Mouse (Mus musculus) intestine, embryonic 15.5 days (tissue): ENCODE data around the gene Phf3. TPM values are rescaled to one million over a fixed set of nuclear protein-coding genes. Genes with fewer than 3 reads are reported as not detected.

ENCODE experiments used
- ATAC-seq: fragments of 200-750 bp; cut with Nextera tagmentation; 2 replicates; pipeline ENCODE4 v1.8.0; 2017; ENCODE audit warnings: moderate TSS enrichment, moderate library complexity
- H3K27ac ChIP-seq: fragments of 300-500 bp; sonication (generic); 2 replicates; pipeline ENCODE4 v1.5.1; 2015; ENCODE audit warnings: mild to moderate bottlenecking, inconsistent platforms
- H3K27me3 ChIP-seq: fragments of 300-500 bp; sonication (generic); replicated peaks from 2 replicates; pipeline ENCODE4 v1.6.1; 2015; ENCODE audit warnings: inconsistent platforms
- H3K36me3 ChIP-seq: fragments of 300-500 bp; sonication (generic); 2 replicates; pipeline ENCODE4 v1.6.1; 2015; ENCODE audit warnings: inconsistent platforms
- H3K4me1 ChIP-seq: fragments of 300-500 bp; sonication (generic); replicated peaks from 2 replicates; pipeline ENCODE4 v1.6.1; 2015; ENCODE audit warnings: inconsistent platforms
- H3K4me2 ChIP-seq: fragments of 300-500 bp; sonication (generic); replicated peaks from 2 replicates; pipeline ENCODE4 v1.6.1; 2015; ENCODE audit warnings: mild to moderate bottlenecking, inconsistent platforms
- H3K4me3 ChIP-seq: fragments of 300-500 bp; sonication (generic); replicated peaks from 2 replicates; pipeline ENCODE4 v1.5.1; 2015; ENCODE audit warnings: inconsistent platforms
- H3K9ac ChIP-seq: fragments of 300-500 bp; sonication (generic); 2 replicates; pipeline ENCODE4 v1.6.1; 2015; ENCODE audit warnings: inconsistent platforms
- H3K9me3 ChIP-seq: fragments of 300-500 bp; sonication (generic); 2 replicates; pipeline ENCODE4 v1.6.1; 2016; ENCODE audit warnings: inconsistent platforms
- WGBS: fragments of 180-500 bp; shearing (Covaris S2); methylation state at CpG from one replicate; pipeline ENCODE4 v1.1.7; 2015; 5-methylcytosine and 5-hydroxymethylcytosine counted together
- polyA plus RNA-seq: library from polyadenylated mRNA; unstranded; fragments of >200 nt; fragmentation: Nextera tagmentation; extraction: Ambion mirVana; gene quantifications from 2 replicates; pipeline ENCODE4 v1.2.1, GENCODE M21; 2015

Phf3 gene
- polyA plus RNA-seq, 1 experiment from 2014 or later, result 33.6 TPM

- Histone ChIP-seq H3K4me1 (no peaks in the 10 kb centered on the region), H3K9ac (no peak overlapping the region), H3K4me2 (no peak overlapping the region), H3K36me3 (peaks cover 40% of the 10 kb centered on the region), H3K4me3 (no peak overlapping the region), H3K9me3 (no peaks in the 10 kb centered on the region), H3K27me3 (no peaks in the 10 kb centered on the region), H3K27ac (no peak overlapping the region)
- no peak for ATAC-seq
- 50% methylated on average over 10 of the region's 10 CpGs for WGBS
These were observed 65.5 kb downstream of the Phf3 start for GRCm38 (mm10) chr1:30808101-30808699.

- Histone ChIP-seq H3K4me3 (no peak overlapping the region), H3K9ac (no peak overlapping the region), H3K27me3 (no peaks in the 10 kb centered on the region), H3K4me2 (no peak overlapping the region), H3K36me3 (peaks cover 28% of the 10 kb centered on the region), H3K4me1 (no peaks in the 10 kb centered on the region), H3K27ac (no peak overlapping the region), H3K9me3 (no peaks in the 10 kb centered on the region)
- WGBS, result 59% methylated on average over 11 of the region's 11 CpGs
- peak; percentile 34; the same call in 1 of the 2 replicates for ATAC-seq
These were observed 67.9 kb downstream of the Phf3 start for GRCm38 (mm10) chr1:30805688-30806285.

DNA sequence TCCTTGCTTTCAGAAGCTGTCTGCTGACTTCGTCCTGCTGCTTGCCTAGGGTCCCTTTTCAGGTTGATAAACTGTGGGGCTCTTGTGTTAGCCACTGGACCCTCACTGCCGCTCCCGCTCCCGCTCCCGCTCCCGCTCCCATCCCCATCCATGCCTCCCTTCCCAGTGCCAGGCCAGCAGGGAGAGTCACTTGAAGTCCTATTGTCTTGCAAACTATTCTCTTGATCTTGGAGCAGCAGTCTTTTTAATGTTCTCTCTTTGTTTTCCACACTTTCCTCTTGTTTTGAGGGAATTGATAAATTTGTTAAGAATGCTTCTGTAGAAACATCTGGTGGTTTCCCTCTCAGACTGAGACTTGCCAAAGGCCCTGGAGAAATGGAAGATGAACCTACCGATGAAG, 68.8 kb downstream of the Phf3 start:
- Histone ChIP-seq H3K4me1 (no peaks in the 10 kb centered on the region), H3K4me2 (no peak overlapping the region), H3K9me3 (no peaks in the 10 kb centered on the region), H3K4me3 (no peak overlapping the region), H3K27me3 (no peaks in the 10 kb centered on the region), H3K27ac (no peak overlapping the region), H3K9ac (no peak overlapping the region), H3K36me3 (peaks cover 28% of the 10 kb centered on the region)
- ATAC-seq, result no peak
- WGBS, result 92% methylated on average over 7 of the region's 7 CpGs

DNA sequence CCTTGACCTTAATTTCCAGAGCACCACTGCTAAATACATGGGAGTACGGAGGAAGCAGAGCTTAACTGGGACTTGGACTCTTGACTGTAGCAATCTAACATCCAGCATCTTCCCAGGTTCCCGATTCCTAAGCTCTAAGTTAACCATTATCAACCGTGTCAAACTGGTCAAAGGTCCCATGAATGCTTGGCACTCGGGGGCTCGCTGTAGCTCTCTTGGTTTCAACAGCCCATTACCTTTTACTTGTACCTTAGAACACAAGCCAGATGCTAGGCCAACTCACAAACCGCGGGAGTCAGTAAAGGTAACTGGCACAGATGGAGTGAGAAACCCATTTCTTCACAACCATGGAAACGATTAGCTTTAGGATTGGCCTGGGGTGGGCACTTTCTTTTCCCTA, 71.8 kb downstream of the Phf3 start:
- H3K4me2 ChIP-seq, result no peak overlapping the region
- H3K27ac ChIP-seq, result no peak overlapping the region
- H3K9me3 ChIP-seq, result no peaks in the 10 kb centered on the region
- no peak overlapping the region for H3K4me3 ChIP-seq
- H3K27me3 ChIP-seq, result no peaks in the 10 kb centered on the region
- ATAC-seq, result no peak
- 93% methylated on average over 8 of the region's 8 CpGs for WGBS
- no peak overlapping the region for H3K9ac ChIP-seq
- no peaks in the 10 kb centered on the region for H3K4me1 ChIP-seq
- peaks cover 21% of the 10 kb centered on the region for H3K36me3 ChIP-seq

- Histone ChIP-seq H3K9me3 (no peaks in the 10 kb centered on the region), H3K9ac (no peak overlapping the region), H3K4me3 (no peak overlapping the region), H3K27me3 (no peaks in the 10 kb centered on the region), H3K36me3 (peaks cover 6% of the 10 kb centered on the region), H3K27ac (no peak overlapping the region), H3K4me1 (no peaks in the 10 kb centered on the region), H3K4me2 (no peak overlapping the region)
- 65% methylated on average over 6 of the region's 6 CpGs for WGBS
- ATAC-seq, result no peak
These were observed 74.4 kb downstream of the Phf3 start for GRCm38 (mm10) chr1:30799277-30799834.

DNA sequence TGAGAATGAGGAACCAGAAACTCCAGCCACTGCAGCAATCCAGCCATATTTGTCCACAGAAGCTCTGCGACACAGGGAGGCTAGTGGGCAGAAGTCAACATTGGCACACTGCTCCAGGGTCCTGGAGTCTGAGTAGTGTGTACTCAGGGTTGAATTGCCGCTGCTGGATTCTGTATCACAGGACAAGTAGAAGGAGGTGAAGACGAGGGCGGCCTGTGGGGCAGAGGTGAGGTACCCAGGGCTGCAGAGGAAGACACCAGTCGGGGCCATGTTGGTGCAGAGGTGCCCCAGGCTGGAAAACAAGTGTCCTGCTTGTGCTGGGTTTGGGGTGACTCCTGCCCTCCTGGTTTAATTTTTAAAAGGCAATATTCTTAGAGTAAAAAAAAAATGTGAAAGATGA, 79.1 kb downstream of the Phf3 start:
- no peak for ATAC-seq
- H3K27ac ChIP-seq, result no peak overlapping the region
- no peak overlapping the region for H3K9ac ChIP-seq
- 80% methylated on average over 5 of the region's 5 CpGs for WGBS
- H3K36me3 ChIP-seq, result no peaks in the 10 kb centered on the region
- H3K4me2 ChIP-seq, result no peak overlapping the region
- H3K4me1 ChIP-seq, result no peaks in the 10 kb centered on the region
- H3K27me3 ChIP-seq, result no peaks in the 10 kb centered on the region
- H3K9me3 ChIP-seq, result no peaks in the 10 kb centered on the region
- no peak overlapping the region for H3K4me3 ChIP-seq

- Histone ChIP-seq H3K9ac (no peak overlapping the region), H3K4me2 (no peak overlapping the region), H3K27me3 (no peaks in the 10 kb centered on the region), H3K4me1 (no peaks in the 10 kb centered on the region), H3K4me3 (no peak overlapping the region), H3K27ac (no peak overlapping the region), H3K9me3 (no peaks in the 10 kb centered on the region), H3K36me3 (no peaks in the 10 kb centered on the region)
- WGBS, result 70% methylated on average over 7 of the region's 7 CpGs
- no peak for ATAC-seq
These were observed 80.3 kb downstream of the Phf3 start for GRCm38 (mm10) chr1:30793357-30793883.

GRCm38 (mm10) chr1:30792935-30793334, 80.8 kb downstream of the Phf3 start:
- WGBS, result 55% methylated on average over 5 of the region's 5 CpGs
- H3K4me3 ChIP-seq, result no peak overlapping the region

GRCm38 (mm10) chr1:30790220-30790619, 83.5 kb downstream of the Phf3 start:
- ATAC-seq, result no peak
- Histone ChIP-seq H3K27ac (no peak overlapping the region), H3K4me2 (no peak overlapping the region), H3K4me3 (no peak overlapping the region), H3K9me3 (no peaks in the 10 kb centered on the region), H3K36me3 (no peaks in the 10 kb centered on the region), H3K9ac (no peak overlapping the region), H3K4me1 (no peaks in the 10 kb centered on the region), H3K27me3 (no peaks in the 10 kb centered on the region)
- 63% methylated on average over 1 of the region's 1 CpGs for WGBS

More at GRCm38 (mm10) chr1:30792935-30793334, 80.8 kb downstream of the Phf3 start:
- Histone ChIP-seq H3K9me3 (no peaks in the 10 kb centered on the region), H3K36me3 (no peaks in the 10 kb centered on the region), H3K27ac (no peak overlapping the region), H3K9ac (no peak overlapping the region), H3K27me3 (no peaks in the 10 kb centered on the region), H3K4me2 (no peak overlapping the region), H3K4me1 (no peaks in the 10 kb centered on the region)
- ATAC-seq, result no peak

DNA sequence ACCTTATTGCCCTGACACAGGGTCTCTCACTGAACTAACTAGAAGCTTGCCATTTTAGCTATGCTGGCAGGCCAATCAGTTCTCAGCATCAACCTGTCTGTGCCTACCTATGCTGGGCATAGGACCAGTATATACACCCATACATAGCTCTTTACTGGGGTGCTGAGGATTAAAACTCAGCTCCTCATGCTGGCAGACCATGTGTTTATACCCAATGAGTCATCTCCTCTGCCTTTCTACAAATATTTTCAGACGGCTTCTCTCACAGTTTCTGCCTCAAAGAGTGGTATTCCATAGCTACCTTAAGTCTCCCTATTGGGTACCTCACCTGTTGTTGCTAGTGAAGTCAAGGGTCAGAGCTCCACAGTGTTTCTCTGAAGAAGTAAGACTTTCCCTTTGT, 84.0 kb downstream of the Phf3 start:
- Histone ChIP-seq H3K9me3 (no peaks in the 10 kb centered on the region), H3K4me1 (no peaks in the 10 kb centered on the region), H3K4me3 (no peak overlapping the region), H3K27ac (no peak overlapping the region), H3K27me3 (no peaks in the 10 kb centered on the region), H3K9ac (no peak overlapping the region), H3K4me2 (no peak overlapping the region), H3K36me3 (no peaks in the 10 kb centered on the region)
- 50% methylated on average over 1 of the region's 1 CpGs for WGBS
- no peak for ATAC-seq

GRCm38 (mm10) chr1:30789001-30789400, 84.7 kb downstream of the Phf3 start:
- H3K9me3 ChIP-seq, result no peaks in the 10 kb centered on the region
- no peak overlapping the region for H3K27ac ChIP-seq
- no peaks in the 10 kb centered on the region for H3K36me3 ChIP-seq
- H3K4me1 ChIP-seq, result no peaks in the 10 kb centered on the region
- H3K4me3 ChIP-seq, result no peak overlapping the region
- no peak for ATAC-seq
- whole genome bisulfite sequencing, result 72% methylated on average over 2 of the region's 2 CpGs
- no peak overlapping the region for H3K9ac ChIP-seq
- H3K4me2 ChIP-seq, result no peak overlapping the region
- H3K27me3 ChIP-seq, result no peaks in the 10 kb centered on the region

GRCm38 (mm10) chr1:30786583-30786982, 87.1 kb downstream of the Phf3 start:
- Histone ChIP-seq H3K27me3 (no peaks in the 10 kb centered on the region), H3K4me1 (no peaks in the 10 kb centered on the region), H3K4me3 (no peak overlapping the region), H3K36me3 (no peaks in the 10 kb centered on the region), H3K9ac (no peak overlapping the region), H3K27ac (no peak overlapping the region), H3K4me2 (no peak overlapping the region), H3K9me3 (no peaks in the 10 kb centered on the region)
- no peak for ATAC-seq
- 85% methylated on average over 9 of the region's 9 CpGs for WGBS

DNA sequence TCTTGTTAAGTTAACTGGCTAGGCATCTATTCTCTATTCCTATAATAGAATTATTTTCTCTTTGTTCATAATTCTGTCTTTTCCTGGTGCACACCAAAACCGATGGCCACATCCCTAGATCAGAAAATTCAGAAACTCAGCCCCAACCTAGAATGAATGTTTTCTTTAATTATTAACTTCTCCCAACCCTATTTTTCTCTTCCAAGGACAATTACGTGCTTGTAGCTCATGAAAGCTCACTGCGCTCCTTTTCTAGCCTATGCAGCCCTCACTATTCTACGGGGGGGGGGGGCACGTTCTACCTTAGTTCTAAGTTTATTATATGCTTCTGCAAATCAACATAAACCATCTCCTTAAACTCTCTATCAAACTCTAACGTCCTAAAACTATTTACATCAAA, 90.0 kb downstream of the Phf3 start:
- 58% methylated on average over 6 of the region's 6 CpGs for WGBS
- peak; percentile 81 for ATAC-seq
- no peaks in the 10 kb centered on the region for H3K27me3 ChIP-seq
- no peaks in the 10 kb centered on the region for H3K36me3 ChIP-seq
- H3K4me2 ChIP-seq, result no peak overlapping the region
- no peak overlapping the region for H3K4me3 ChIP-seq
- H3K27ac ChIP-seq, result no peak overlapping the region
- no peaks in the 10 kb centered on the region for H3K9me3 ChIP-seq
- H3K9ac ChIP-seq, result no peak overlapping the region
- no peaks in the 10 kb centered on the region for H3K4me1 ChIP-seq
